ENCODE assay signal across 10 mouse cellular contexts in the genomic region with DNA sequence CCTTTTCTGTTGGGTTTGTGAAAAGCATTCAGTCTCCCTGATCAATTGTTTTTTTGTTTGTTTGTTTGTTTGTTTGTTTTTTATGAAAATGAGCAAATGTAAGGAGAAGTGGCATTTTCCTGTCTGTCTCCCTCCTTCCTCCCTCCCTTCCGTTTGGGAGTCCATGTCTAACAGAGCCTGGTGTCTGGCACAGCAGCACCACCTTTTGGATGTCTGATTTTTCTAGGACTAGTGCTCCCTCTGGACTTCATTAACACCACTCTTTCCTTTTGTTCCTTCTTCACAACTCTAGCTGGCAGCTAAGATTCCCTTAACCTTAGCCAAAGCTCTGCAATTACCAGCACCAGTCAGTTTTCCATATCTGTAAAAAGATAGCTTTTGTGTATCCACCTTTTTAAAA.
DNase-seq lines count a peak whose midpoint lies in the region; ATAC-seq and TF ChIP-seq lines count a peak whose summit lies in the region.
"Had no signal": no experiment of that assay in that cellular context is flagged by ENCODE, and none has a peak within 500 bp of the region (broad histone marks: within the 10 kb centered on the region; RNA-seq: fewer than 3 reads in every experiment).

No protein-coding gene starts in this region.

- H3K27me3 ChIP-seq in small intestine, adult 2 months (ENCODE audit: control insufficient read depth, insufficient read depth, low read length) = no peaks in the 10 kb centered on the region
- H3K27me3 ChIP-seq: limb, embryonic 15.5 days had no signal

- DNase-seq in frontal cortex, postnatal 25 days (ENCODE audit: low spot score in 2 of 2) = no peak
- DNase-seq in layer of hippocampus, postnatal 10 days (ENCODE audit: low spot score in 2 of 2) = peak; percentile 7 to 32
- no peak for DNase-seq in layer of hippocampus, adult 9-10 months (ENCODE audit: low spot score)
- DNase-seq in urinary bladder, postnatal 14 days (ENCODE audit: low spot score) = peak; percentile 15
- no peak for DNase-seq in urinary bladder, postnatal 10 days (ENCODE audit: low spot score)

- ATAC-seq in frontal cortex, adult (ENCODE audit: low TSS enrichment) = peak; percentile 84
- no peak for ATAC-seq in megakaryocyte-erythroid progenitor cell, adult 5-6 weeks (replicated peaks; ENCODE audit: low FRiP score, low TSS enrichment, poor library complexity, severe bottlenecking)

- peak; percentile 45; the same call in 1 of the 2 replicates for TF ChIP-seq CTCF in small intestine, adult 2 months (IDR thresholded peaks at IDR 0.05; ENCODE audit: extremely low read depth, insufficient read length, insufficient replicate concordance, low read depth, low read length)

- no peak overlapping the region for H3K27ac ChIP-seq in small intestine, adult 2 months (ENCODE audit: insufficient read depth, low read depth, low read length)
- H3K27ac ChIP-seq: limb, embryonic 15.5 days had no signal

- no peaks in the 10 kb centered on the region for H3K36me3 ChIP-seq in small intestine, adult 2 months (ENCODE audit: control insufficient read depth, insufficient read depth, low read length)
- H3K36me3 ChIP-seq: limb, embryonic 15.5 days had no signal

- no peak for TF ChIP-seq POLR2A in small intestine, adult 2 months (IDR thresholded peaks at IDR 0.05; ENCODE audit: low read depth, low read length)

- H3K4me3 ChIP-seq in small intestine, adult 2 months (ENCODE audit: low read depth, low read length) = no peak overlapping the region
- H3K4me3 ChIP-seq: erythroblast, embryonic 14.5 days; limb, embryonic 15.5 days had no signal

- 13% methylated on average over 1 of the region's 1 CpGs for WGBS in small intestine, adult 2 months

- H3K4me1 ChIP-seq in small intestine, adult 2 months (ENCODE audit: control insufficient read depth, insufficient read depth, insufficient read length, low read length) = no peaks in the 10 kb centered on the region
- H3K4me1 ChIP-seq: limb, embryonic 15.5 days had no signal

Comparison
In these comparisons a context has a peak if more than half of its experiments do, and no peak if none do; other contexts are left out.
1. DNase-seq: peak in layer of hippocampus, postnatal 10 days (2 of 2) and urinary bladder, postnatal 14 days (single experiment); none in frontal cortex, postnatal 25 days (0 of 2), layer of hippocampus, adult 9-10 months (single experiment) and urinary bladder, postnatal 10 days (single experiment).